Mouse (Mus musculus): ENCODE results near the gene Apbb2. TPM values are rescaled to one million over a fixed set of nuclear protein-coding genes. Genes with fewer than 3 reads are reported as not detected.

Apbb2 gene
- 33.4 and 33.6 TPM in 2 replicates for polyA plus RNA-seq (2015; fragmentation: Nextera tagmentation; extraction: Ambion mirVana)

- peak; percentile 94 for ATAC-seq (ENCODE audit: insufficient read depth, low FRiP score, low read depth)
- H3K9me3 ChIP-seq: no peaks in the 10 kb centered on the region
- peak within 1 kb of the TSS; percentile 94 for H3K9ac ChIP-seq
- no peaks in the 10 kb centered on the region for H3K36me3 ChIP-seq
- under 1% methylated on average over 38 of the region's 39 CpGs for WGBS
- H3K4me1 ChIP-seq: peaks cover 13% of the 10 kb centered on the region
- peak within 1 kb of the TSS; percentile 98 for H3K27ac ChIP-seq
- peak within 1 kb of the TSS; percentile 77 for H3K4me2 ChIP-seq
- peak within 1 kb of the TSS; percentile 83 for H3K4me3 ChIP-seq (replicated peaks)
- no peaks in the 10 kb centered on the region for H3K27me3 ChIP-seq (replicated peaks)
These were observed at the start of gene Apbb2 for GRCm38 (mm10) chr5:66618597-66618996. Apbb2 (minus strand) TSS chr5:66618784.

- no peaks in the 10 kb centered on the region for H3K27me3 ChIP-seq (replicated peaks)
- H3K4me2 ChIP-seq: no peak overlapping the region
- no peaks in the 10 kb centered on the region for H3K4me1 ChIP-seq
- H3K27ac ChIP-seq: no peak overlapping the region
- ATAC-seq (ENCODE audit: insufficient read depth, low FRiP score, low read depth): peak; percentile 22; the same call in 1 of the 2 replicates
- H3K4me3 ChIP-seq (replicated peaks): no peak overlapping the region
- no peaks in the 10 kb centered on the region for H3K9me3 ChIP-seq
- H3K36me3 ChIP-seq: no peaks in the 10 kb centered on the region
- H3K9ac ChIP-seq: no peak overlapping the region
- WGBS: 26% methylated on average over 5 of the region's 5 CpGs
These were observed 35.6 kb upstream of the Apbb2 start for GRCm38 (mm10) chr5:66654220-66654619.

- Histone ChIP-seq H3K9ac (no peak overlapping the region), H3K27ac (no peak overlapping the region), H3K9me3 (no peaks in the 10 kb centered on the region), H3K4me3 (replicated peaks) (no peak overlapping the region), H3K4me1 (no peaks in the 10 kb centered on the region), H3K36me3 (no peaks in the 10 kb centered on the region), H3K4me2 (no peak overlapping the region), H3K27me3 (replicated peaks) (no peaks in the 10 kb centered on the region)
- WGBS: 55% methylated on average over 7 of the region's 7 CpGs
- ATAC-seq (ENCODE audit: insufficient read depth, low FRiP score, low read depth): no peak
These were observed 28.9 kb upstream of the Apbb2 start for GRCm38 (mm10) chr5:66647504-66647903.

- H3K4me2 ChIP-seq: no peak overlapping the region
- H3K36me3 ChIP-seq: no peaks in the 10 kb centered on the region
- WGBS: 80% methylated on average over 5 of the region's 5 CpGs
- H3K4me3 ChIP-seq (replicated peaks): no peak overlapping the region
- H3K27me3 ChIP-seq (replicated peaks): no peaks in the 10 kb centered on the region
- no peak overlapping the region for H3K27ac ChIP-seq
- H3K9ac ChIP-seq: no peak overlapping the region
- H3K4me1 ChIP-seq: no peaks in the 10 kb centered on the region
- no peaks in the 10 kb centered on the region for H3K9me3 ChIP-seq
- ATAC-seq (ENCODE audit: insufficient read depth, low FRiP score, low read depth): no peak
These were observed 24.7 kb upstream of the Apbb2 start for GRCm38 (mm10) chr5:66643260-66643659.

GRCm38 (mm10) chr5:66642156-66642555 is 23.6 kb upstream of the Apbb2 start:
- H3K4me3 ChIP-seq (replicated peaks): no peak overlapping the region
- 82% methylated on average over 4 of the region's 4 CpGs for WGBS
- H3K27ac ChIP-seq: no peak overlapping the region
- no peak overlapping the region for H3K4me2 ChIP-seq
- ATAC-seq (ENCODE audit: insufficient read depth, low FRiP score, low read depth): no peak
- H3K4me1 ChIP-seq: no peaks in the 10 kb centered on the region
- H3K9ac ChIP-seq: no peak overlapping the region
- no peaks in the 10 kb centered on the region for H3K36me3 ChIP-seq
- H3K27me3 ChIP-seq (replicated peaks): no peaks in the 10 kb centered on the region
- no peaks in the 10 kb centered on the region for H3K9me3 ChIP-seq

- Histone ChIP-seq H3K36me3 (no peaks in the 10 kb centered on the region), H3K9ac (no peak overlapping the region), H3K27ac (no peak overlapping the region), H3K27me3 (replicated peaks) (no peaks in the 10 kb centered on the region), H3K4me2 (no peak overlapping the region), H3K4me1 (no peaks in the 10 kb centered on the region), H3K4me3 (replicated peaks) (no peak overlapping the region), H3K9me3 (no peaks in the 10 kb centered on the region)
- WGBS: 63% methylated on average over 10 of the region's 10 CpGs
- ATAC-seq (ENCODE audit: insufficient read depth, low FRiP score, low read depth): no peak
These were observed 17.0 kb upstream of the Apbb2 start for GRCm38 (mm10) chr5:66635459-66636079.

- H3K4me1 ChIP-seq: no peaks in the 10 kb centered on the region
- no peak for ATAC-seq (ENCODE audit: insufficient read depth, low FRiP score, low read depth)
- H3K9me3 ChIP-seq: no peaks in the 10 kb centered on the region
- H3K27me3 ChIP-seq (replicated peaks): no peaks in the 10 kb centered on the region
- H3K36me3 ChIP-seq: no peaks in the 10 kb centered on the region
- no peak overlapping the region for H3K4me2 ChIP-seq
- H3K4me3 ChIP-seq (replicated peaks): no peak overlapping the region
- no peak overlapping the region for H3K9ac ChIP-seq
- H3K27ac ChIP-seq: no peak overlapping the region
- 69% methylated on average over 7 of the region's 7 CpGs for WGBS
These were observed 9.2 kb upstream of the Apbb2 start for GRCm38 (mm10) chr5:66627805-66628204.

GRCm38 (mm10) chr5:66620191-66620625 is 1.6 kb upstream of the Apbb2 start:
- WGBS: under 1% methylated on average over 41 of the region's 41 CpGs
- Histone ChIP-seq H3K9me3 (no peaks in the 10 kb centered on the region), H3K4me3 (replicated peaks) (peak overlapping the region; percentile 49), H3K36me3 (no peaks in the 10 kb centered on the region), H3K27me3 (replicated peaks) (no peaks in the 10 kb centered on the region), H3K9ac (peak overlapping the region; percentile 6; the same call in 1 of the 2 replicates), H3K4me2 (peak overlapping the region; percentile 68), H3K27ac (peak overlapping the region; percentile 26; the same call in 1 of the 2 replicates), H3K4me1 (peaks cover 8% of the 10 kb centered on the region; the same call in 1 of the 2 replicates)
- ATAC-seq (ENCODE audit: insufficient read depth, low FRiP score, low read depth): peak; percentile 80

GRCm38 (mm10) chr5:66619675-66620074 is 1.1 kb upstream of the Apbb2 start:
- Histone ChIP-seq H3K9ac (peak overlapping the region; percentile 6; the same call in 1 of the 2 replicates), H3K27ac (peak overlapping the region; percentile 26; the same call in 1 of the 2 replicates), H3K36me3 (no peaks in the 10 kb centered on the region), H3K4me2 (peak overlapping the region; percentile 68), H3K9me3 (no peaks in the 10 kb centered on the region), H3K4me1 (peaks cover 8% of the 10 kb centered on the region; the same call in 1 of the 2 replicates), H3K27me3 (replicated peaks) (no peaks in the 10 kb centered on the region), H3K4me3 (replicated peaks) (peak overlapping the region; percentile 49)
- WGBS: 42% methylated on average over 8 of the region's 8 CpGs
- no peak for ATAC-seq (ENCODE audit: insufficient read depth, low FRiP score, low read depth)

GRCm38 (mm10) chr5:66619195-66619594 is 611 bp upstream of the Apbb2 start:
- H3K27me3 ChIP-seq (replicated peaks): no peaks in the 10 kb centered on the region
- H3K4me2 ChIP-seq: peak overlapping the region; percentile 77
- H3K4me1 ChIP-seq: peaks cover 12% of the 10 kb centered on the region
- 34% methylated on average over 11 of the region's 11 CpGs for WGBS
- H3K36me3 ChIP-seq: no peaks in the 10 kb centered on the region
- H3K27ac ChIP-seq: peak overlapping the region; percentile 23; the same call in 1 of the 2 replicates
- H3K9me3 ChIP-seq: no peaks in the 10 kb centered on the region
- H3K4me3 ChIP-seq (replicated peaks): peak overlapping the region; percentile 83; the same call in 1 of the 2 replicates
- no peak for ATAC-seq (ENCODE audit: insufficient read depth, low FRiP score, low read depth)
- H3K9ac ChIP-seq: no peak overlapping the region

- H3K9me3 ChIP-seq: no peaks in the 10 kb centered on the region
- peak overlapping the region; percentile 94 for H3K9ac ChIP-seq
- no peaks in the 10 kb centered on the region for H3K27me3 ChIP-seq (replicated peaks)
- H3K4me3 ChIP-seq (replicated peaks): peak overlapping the region; percentile 83
- H3K4me1 ChIP-seq: peaks cover 15% of the 10 kb centered on the region
- peak; percentile 34 for ATAC-seq (ENCODE audit: insufficient read depth, low FRiP score, low read depth)
- peak overlapping the region; percentile 77 for H3K4me2 ChIP-seq
- WGBS: under 1% methylated on average over 49 of the region's 54 CpGs
- H3K27ac ChIP-seq: peak overlapping the region; percentile 98
- H3K36me3 ChIP-seq: no peaks in the 10 kb centered on the region
These were observed 593 bp downstream of the Apbb2 start for GRCm38 (mm10) chr5:66617921-66618460.

GRCm38 (mm10) chr5:66614940-66615339 is 3.6 kb downstream of the Apbb2 start:
- no peak overlapping the region for H3K9ac ChIP-seq
- H3K4me1 ChIP-seq: peaks cover 18% of the 10 kb centered on the region
- no peak overlapping the region for H3K4me3 ChIP-seq (replicated peaks)
- no peaks in the 10 kb centered on the region for H3K9me3 ChIP-seq
- H3K4me2 ChIP-seq: no peak overlapping the region
- H3K36me3 ChIP-seq: no peaks in the 10 kb centered on the region
- no peak overlapping the region for H3K27ac ChIP-seq
- no peaks in the 10 kb centered on the region for H3K27me3 ChIP-seq (replicated peaks)
- 58% methylated on average over 4 of the region's 4 CpGs for WGBS
- ATAC-seq (ENCODE audit: insufficient read depth, low FRiP score, low read depth): no peak

Data from stomach, embryonic 15.5 days (tissue).